Mouse (Mus musculus): ENCODE measurements around the gene Phykpl.

GRCm38 (mm10) chr11:51563276-51563675 is 21.3 kb upstream of the Phykpl start:
- TF ChIP-seq CTCF (IDR thresholded peaks at IDR 0.05; ENCODE audit: low read depth) (no peak), EP300 (optimal IDR thresholded peaks at IDR 0.05) (no peak)

Measured in stomach, postnatal 0 days (tissue).